Mouse (Mus musculus) skeletal muscle tissue, postnatal 0 days (tissue): ENCODE results near the gene Rac2. TPM values are rescaled to one million over a fixed set of nuclear protein-coding genes. Genes with fewer than 3 reads are reported as not detected.

Experiments
- polyA plus RNA-seq: library from polyadenylated mRNA; unstranded; fragments of >200 nt; fragmentation: Nextera tagmentation; extraction: Ambion mirVana; gene quantifications from 2 replicates; pipeline ENCODE4 v1.2.1, GENCODE M21; 2015

Gene Rac2
- polyA plus RNA-seq: 14.9 and 21.3 TPM in 2 replicates

GRCm38 (mm10) chr15:78572658-78573397 is at the start of gene Rac2:
Gene Rac2, minus strand, starts transcription at chr15:78572783.

GRCm38 (mm10) chr15:78596914-78597313 is 24.3 kb upstream of the Rac2 start, which contains the start of gene Cyth4:
Gene Cyth4, plus strand, starts transcription at chr15:78597047.

GRCm38 (mm10) chr15:78544561-78545001 is 28.0 kb downstream of the Rac2 start, which contains the start of gene Sstr3:
Gene Sstr3, minus strand, starts transcription at chr15:78544685.

GRCm38 (mm10) chr15:78530671-78531450 is 41.7 kb downstream of the Rac2 start, which contains the start of gene C1qtnf6:
Gene C1qtnf6, minus strand, starts transcription at chr15:78531416.

Other genes with a start within 250 kb of the Rac2 start
- 2.7 and 4.1 TPM in 2 replicates for gene Csf2rb, start 247.0 kb downstream of the Rac2 start, polyA plus RNA-seq
- gene Tex33, start 176.9 kb downstream of the Rac2 start, polyA plus RNA-seq: not detected in 2 replicates
- gene Tst, start 166.9 kb downstream of the Rac2 start, polyA plus RNA-seq: 20.1 and 42.8 TPM in 2 replicates
- gene Mpst, start 166.4 kb downstream of the Rac2 start, polyA plus RNA-seq: 1.2 TPM in 2 replicates
- 26.1 and 33.4 TPM in 2 replicates for gene Kctd17, start 144.2 kb downstream of the Rac2 start, polyA plus RNA-seq
- gene Tmprss6, start 104.1 kb downstream of the Rac2 start, polyA plus RNA-seq: 0.27 and 0.58 TPM in 2 replicates
- 0.15 and 0.30 TPM in 2 replicates for gene Il2rb, start 77.5 kb downstream of the Rac2 start, polyA plus RNA-seq
- 23.9 and 32.8 TPM in 2 replicates for gene C1qtnf6, start 41.4 kb downstream of the Rac2 start, polyA plus RNA-seq
- gene Sstr3, start 28.1 kb downstream of the Rac2 start, polyA plus RNA-seq: not detected in 2 replicates
- 6.9 and 8.9 TPM in 2 replicates for gene Cyth4, start 24.3 kb upstream of the Rac2 start, polyA plus RNA-seq
- 0.03 and 0.17 TPM in 2 replicates for gene Elfn2, start 146.0 kb upstream of the Rac2 start, polyA plus RNA-seq
- gene Mfng, start 200.7 kb upstream of the Rac2 start, polyA plus RNA-seq: 10.2 and 21.9 TPM in 2 replicates
- 2.7 and 3.5 TPM in 2 replicates for gene Card10, start 230.3 kb upstream of the Rac2 start, polyA plus RNA-seq